Mouse (Mus musculus) left cerebral cortex, adult 18-20 months (tissue): ENCODE measurements around the gene Fnip1. TPM values are rescaled to one million over a fixed set of nuclear protein-coding genes. Genes with fewer than 3 reads are reported as not detected.

Experiments
- DNase-seq, 2 experiments: peaks; one replicate each; pipeline ENCODE4 v3.0.0; 2021 to 2022; ENCODE audit warnings: low spot score in 2 of 2, mixed read lengths in 1 of 2
- total RNA-seq, 2 experiments: library from RNA; stranded (reverse); gene quantifications; 2 replicates each; pipeline ENCODE4 v1.2.3; 2021

Gene Fnip1
- total RNA-seq, 2 experiments from 2014 or later: 39.8 to 40.5 TPM

DNA sequence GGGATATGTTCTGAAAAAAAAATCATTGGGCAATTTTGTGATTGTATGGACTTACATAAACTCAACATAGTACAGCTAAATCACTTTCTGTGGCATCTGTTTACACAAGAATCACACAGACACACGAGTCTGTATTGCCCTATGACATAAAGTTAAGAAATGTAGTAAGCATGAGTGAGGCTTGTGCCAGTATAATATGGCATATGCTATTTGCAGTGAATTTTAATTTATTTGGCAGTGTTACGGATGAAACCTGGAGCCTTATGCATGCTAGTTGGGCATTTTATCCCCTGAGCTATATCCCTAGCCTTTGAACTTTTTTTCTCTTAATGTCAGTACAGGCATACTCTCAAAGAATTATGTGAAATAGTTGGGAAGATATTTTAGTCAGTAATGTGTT, 101.5 kb downstream of the Fnip1 start:
- DNase-seq: no peak

DNA sequence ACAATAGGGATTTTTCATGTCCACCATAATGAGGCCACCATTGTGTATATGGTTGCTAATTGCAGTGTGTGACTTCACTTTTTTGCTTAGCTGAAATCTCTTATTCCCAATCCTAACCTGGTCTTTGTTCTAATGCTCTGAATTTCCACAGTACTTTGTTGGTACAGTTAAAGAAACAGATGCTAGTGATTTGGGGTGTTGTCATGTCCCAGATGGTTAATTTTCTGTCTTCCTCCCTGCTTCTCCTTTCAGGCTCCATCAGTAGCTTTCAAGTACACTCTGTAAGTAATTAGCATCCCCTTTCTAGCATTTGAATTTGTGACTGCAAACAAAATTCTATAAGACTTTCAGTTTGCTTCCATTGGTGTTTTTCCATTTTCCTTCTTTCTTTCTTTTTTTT, 102.3 kb downstream of the Fnip1 start:
- DNase-seq: no peak

DNA sequence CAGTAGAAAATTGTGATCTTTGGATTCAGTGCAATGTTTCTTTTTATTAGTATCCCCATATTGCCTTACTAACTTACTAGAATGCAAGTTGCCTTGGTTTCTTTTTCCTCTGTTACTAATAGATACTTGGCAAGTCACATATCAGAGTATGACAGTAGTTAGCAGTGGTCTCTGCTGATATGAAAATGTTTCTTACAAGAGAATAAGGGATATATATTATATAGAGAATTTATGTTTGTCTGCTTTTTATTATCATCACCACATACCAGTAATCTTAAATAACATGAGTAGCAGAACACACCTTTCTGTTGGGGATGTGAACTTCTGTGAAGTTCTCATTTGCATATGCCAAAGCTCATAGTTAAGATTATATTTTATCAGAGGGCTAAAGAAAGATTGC, 104.4 kb downstream of the Fnip1 start:
- no peak for DNase-seq

GRCm38 (mm10) chr11:54554970-54555369, 117.0 kb downstream of the Fnip1 start:
- no peak for DNase-seq

DNA sequence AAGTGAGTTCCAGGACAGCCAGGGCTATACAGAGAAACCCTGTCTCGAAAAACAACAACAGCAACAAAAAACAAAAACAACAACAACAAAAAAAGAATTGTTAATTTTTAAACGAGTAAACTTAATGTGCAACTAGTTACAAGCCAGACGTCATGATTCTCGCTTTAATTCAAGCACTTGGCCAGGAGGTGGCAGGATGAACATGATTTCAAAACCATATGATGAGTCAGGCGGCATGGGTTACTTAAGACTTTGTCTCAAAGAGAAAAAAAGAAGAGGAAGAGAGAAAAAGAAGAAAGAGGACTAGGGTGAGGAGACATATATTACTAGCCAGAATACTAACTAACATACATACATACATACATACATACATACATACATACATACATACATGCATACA, 124.8 kb downstream of the Fnip1 start:
- peak; percentile 12 to 27 for DNase-seq

Other genes with a start within 250 kb of the Fnip1 start
- gene Csf2, start 188.5 kb upstream of the Fnip1 start, total RNA-seq: not detected
- gene Il3, start 170.9 kb upstream of the Fnip1 start, total RNA-seq: not detected
- gene Acsl6, start 134.4 kb upstream of the Fnip1 start, total RNA-seq: 100 to 1,000 TPM; 178 to 205 TPM
- gene Meikin, start 67.5 kb upstream of the Fnip1 start, total RNA-seq: not detected
- gene Rapgef6, start 84.6 kb downstream of the Fnip1 start, total RNA-seq: 10 to 100 TPM; 33.5 to 39.2 TPM